Mouse (Mus musculus): ENCODE data around the gene Olfr39. TPM values are rescaled to one million over a fixed set of nuclear protein-coding genes. Genes with fewer than 3 reads are reported as not detected.
"Not testable (repeated sequence)": the region's sequence is repeated elsewhere in the genome, so short reads cannot be mapped to it uniquely, and the experiment has no call there.

The Olfr39 gene
- not detected in 2 replicates for polyA plus RNA-seq (2012; rRNA removed)

DNA sequence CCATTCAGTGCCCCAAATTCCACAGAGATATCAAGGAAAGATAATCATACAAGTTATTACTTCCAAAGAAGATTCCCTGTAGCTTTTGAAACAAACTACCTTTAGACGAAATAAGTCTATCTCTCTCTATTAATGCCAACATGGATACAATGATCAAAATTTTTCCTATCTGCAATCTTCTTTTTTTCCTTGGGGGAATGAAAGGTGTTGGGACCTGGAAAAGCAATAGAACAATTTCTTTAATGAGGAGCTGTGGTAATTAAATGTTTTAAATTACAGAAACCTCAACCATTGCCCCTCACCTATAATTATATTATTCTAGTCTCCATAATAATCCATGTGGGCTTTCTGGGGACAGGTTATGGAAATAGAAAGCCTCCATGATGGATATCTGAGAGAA is at the start of gene Olfr39:
Gene Olfr39 (plus strand): TSS at position 301 of the 400 bp plus-strand sequence.
- no peak for DNase-seq (ENCODE audit: low read depth)
- TF ChIP-seq POLR2A (IDR thresholded peaks at IDR 0.05; ENCODE audit: borderline replicate concordance, extremely low read depth, insufficient read depth, insufficient read length, poor library complexity, severe bottlenecking), result no peak
- no peak for TF ChIP-seq CTCF (IDR thresholded peaks at IDR 0.05; ENCODE audit: borderline replicate concordance, extremely low read depth, insufficient read depth, insufficient read length)

DNA sequence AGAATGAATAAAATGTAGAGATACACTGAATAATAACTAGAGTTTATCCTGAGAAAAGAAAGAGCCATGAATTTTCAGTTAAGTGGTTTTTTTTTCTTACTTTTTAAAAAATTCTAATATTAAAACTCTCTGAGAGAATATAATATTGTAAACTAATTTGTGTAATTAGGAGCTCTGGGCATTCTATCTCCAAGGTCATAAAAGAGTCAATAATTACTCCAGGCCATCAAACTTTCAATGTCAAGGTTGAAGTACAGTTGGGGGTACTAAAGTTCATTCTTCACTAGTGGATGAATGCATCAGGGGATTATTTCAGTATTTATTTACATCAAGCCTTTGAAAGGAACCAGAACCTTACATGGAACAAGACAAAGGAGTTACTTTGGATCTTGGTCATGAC is 45.3 kb upstream of the Olfr39 start, which contains the start of gene Olfr872:
Gene Olfr872 (plus strand): TSS at position 301 of the 400 bp plus-strand sequence.
- TF ChIP-seq POLR2A (IDR thresholded peaks at IDR 0.05; ENCODE audit: borderline replicate concordance, extremely low read depth, insufficient read depth, insufficient read length, poor library complexity, severe bottlenecking) (no peak), CTCF (IDR thresholded peaks at IDR 0.05; ENCODE audit: borderline replicate concordance, extremely low read depth, insufficient read depth, insufficient read length) (no peak)
- no peak for DNase-seq (ENCODE audit: low read depth)

DNA sequence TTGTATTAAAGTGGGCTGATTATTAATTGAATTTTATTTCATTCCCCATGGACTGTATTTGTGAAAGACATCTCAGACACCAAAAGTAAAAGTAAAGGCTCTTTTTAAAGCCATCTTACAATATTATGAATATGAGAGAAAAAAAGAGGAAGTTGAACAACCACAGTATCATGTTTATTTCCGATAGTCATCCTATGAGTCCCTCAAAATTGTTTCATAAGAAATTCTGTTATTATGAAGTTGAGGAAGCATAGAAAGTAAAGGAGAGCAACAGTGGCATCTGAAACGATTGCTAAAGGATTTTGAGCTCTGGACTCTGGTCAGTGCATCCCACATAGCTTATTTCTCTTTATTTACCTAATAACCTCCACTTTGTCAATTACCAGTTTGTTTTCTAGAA is 44.8 kb upstream of the Olfr39 start:
- DNase-seq (ENCODE audit: low read depth), result no peak
- no peak for TF ChIP-seq CTCF (IDR thresholded peaks at IDR 0.05; ENCODE audit: borderline replicate concordance, extremely low read depth, insufficient read depth, insufficient read length)
- no peak for TF ChIP-seq POLR2A (IDR thresholded peaks at IDR 0.05; ENCODE audit: borderline replicate concordance, extremely low read depth, insufficient read depth, insufficient read length, poor library complexity, severe bottlenecking)

DNA sequence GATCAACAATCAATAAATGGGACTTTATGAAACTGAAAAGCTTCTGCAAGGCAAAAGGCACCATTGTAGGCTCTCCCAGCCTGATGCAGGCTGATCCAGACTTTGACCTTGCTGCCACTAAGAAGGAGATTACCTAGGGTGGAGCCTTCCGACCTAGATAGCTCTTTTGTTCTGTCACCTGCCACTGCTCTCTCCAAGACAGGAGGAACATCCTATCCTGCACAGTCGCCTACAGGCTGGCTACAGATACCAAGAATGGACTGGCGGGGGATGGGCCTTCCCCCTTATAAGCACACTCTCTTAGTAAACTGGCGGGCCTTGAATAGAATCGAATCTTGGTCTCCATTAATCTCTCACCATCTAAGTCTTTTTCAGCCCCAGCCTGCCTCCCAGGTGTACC is 13.4 kb downstream of the Olfr39 start:
- DNase-seq (ENCODE audit: low read depth), result not testable (repeated sequence)

DNA sequence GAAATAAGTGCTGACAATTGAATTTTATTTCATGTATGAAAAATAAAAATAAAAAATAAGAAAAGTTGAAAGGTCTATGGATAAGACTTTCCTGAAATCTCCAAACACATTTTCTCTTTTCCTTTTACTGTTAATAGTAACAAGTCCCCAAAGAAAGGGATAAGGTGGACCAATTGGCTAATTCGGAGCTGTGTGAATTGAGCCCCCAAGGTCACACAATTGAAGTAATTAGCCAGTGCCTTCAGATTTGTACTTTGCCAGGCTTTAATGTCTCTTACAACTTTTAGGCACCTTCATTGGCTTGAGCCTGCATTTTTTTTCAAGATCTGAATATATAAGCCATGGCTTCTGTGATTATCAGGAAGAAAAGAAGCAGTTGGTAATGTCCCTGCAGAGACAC is 16.1 kb downstream of the Olfr39 start, which contains the start of gene Olfr873:
Gene Olfr873 (plus strand): TSS at position 301 of the 400 bp plus-strand sequence.
- TF ChIP-seq POLR2A (IDR thresholded peaks at IDR 0.05; ENCODE audit: borderline replicate concordance, extremely low read depth, insufficient read depth, insufficient read length, poor library complexity, severe bottlenecking) (no peak), CTCF (IDR thresholded peaks at IDR 0.05; ENCODE audit: borderline replicate concordance, extremely low read depth, insufficient read depth, insufficient read length) (no peak)
- DNase-seq (ENCODE audit: low read depth), result no peak

DNA sequence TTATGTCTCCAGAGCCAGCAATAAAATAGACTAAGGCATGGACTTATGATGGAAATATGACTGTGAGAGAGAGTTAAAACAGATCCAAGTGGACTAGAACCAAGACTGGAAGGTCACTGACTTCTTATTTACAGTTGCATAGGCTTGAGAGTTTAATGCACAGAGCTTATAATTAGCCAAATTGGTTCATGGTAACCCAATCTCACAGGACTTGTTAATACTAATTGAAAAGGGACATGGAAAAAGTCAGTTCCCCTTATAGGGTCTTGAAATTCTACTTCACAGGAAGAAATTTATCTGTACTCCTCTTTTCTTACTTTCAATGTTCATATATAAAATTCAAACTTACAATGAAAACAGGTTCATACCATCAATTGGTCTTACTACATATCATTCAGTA is 53.8 kb downstream of the Olfr39 start, which contains the start of gene Olfr18:
Gene Olfr18 (minus strand): TSS at position 101 of the 400 bp plus-strand sequence.
- DNase-seq (ENCODE audit: low read depth), result no peak
- TF ChIP-seq CTCF (IDR thresholded peaks at IDR 0.05; ENCODE audit: borderline replicate concordance, extremely low read depth, insufficient read depth, insufficient read length), result no peak
- TF ChIP-seq POLR2A (IDR thresholded peaks at IDR 0.05; ENCODE audit: borderline replicate concordance, extremely low read depth, insufficient read depth, insufficient read length, poor library complexity, severe bottlenecking), result no peak

Other genes starting within 250 kb of the Olfr39 start
- not detected in 2 replicates for gene Olfr867, start 224.8 kb upstream of the Olfr39 start, polyA plus RNA-seq (2012; rRNA removed)
- gene Olfr868, start 183.7 kb upstream of the Olfr39 start, polyA plus RNA-seq (2012; rRNA removed), result not detected in 2 replicates
- gene Olfr869, start 153.3 kb upstream of the Olfr39 start, polyA plus RNA-seq (2012; rRNA removed), result not detected in 2 replicates
- not detected in 2 replicates for gene Olfr870, start 108.3 kb upstream of the Olfr39 start, polyA plus RNA-seq (2012; rRNA removed)
- not detected in 2 replicates for gene Olfr871, start 70.1 kb upstream of the Olfr39 start, polyA plus RNA-seq (2012; rRNA removed)
- not detected in 2 replicates for gene Olfr872, start 45.2 kb upstream of the Olfr39 start, polyA plus RNA-seq (2012; rRNA removed)
- not detected in 2 replicates for gene Olfr873, start 16.2 kb downstream of the Olfr39 start, polyA plus RNA-seq (2012; rRNA removed)
- gene Olfr18, start 53.7 kb downstream of the Olfr39 start, polyA plus RNA-seq (2012; rRNA removed), result 0.10 and 0.25 TPM in 2 replicates
- gene Zfp560, start 102.8 kb downstream of the Olfr39 start, polyA plus RNA-seq (2012; rRNA removed), result 21.5 and 28.2 TPM in 2 replicates
- gene Zfp26, start 177.8 kb downstream of the Olfr39 start, polyA plus RNA-seq (2012; rRNA removed), result 16.3 and 17.9 TPM in 2 replicates
- 25.3 and 29.1 TPM in 2 replicates for gene Zfp426, start 210.4 kb downstream of the Olfr39 start, polyA plus RNA-seq (2012; rRNA removed)
- gene Zfp266, start 239.1 kb downstream of the Olfr39 start, polyA plus RNA-seq (2012; rRNA removed), result 50.5 and 56.4 TPM in 2 replicates